28 mouse cellular contexts compared by ENCODE assay signal in the genomic region with DNA sequence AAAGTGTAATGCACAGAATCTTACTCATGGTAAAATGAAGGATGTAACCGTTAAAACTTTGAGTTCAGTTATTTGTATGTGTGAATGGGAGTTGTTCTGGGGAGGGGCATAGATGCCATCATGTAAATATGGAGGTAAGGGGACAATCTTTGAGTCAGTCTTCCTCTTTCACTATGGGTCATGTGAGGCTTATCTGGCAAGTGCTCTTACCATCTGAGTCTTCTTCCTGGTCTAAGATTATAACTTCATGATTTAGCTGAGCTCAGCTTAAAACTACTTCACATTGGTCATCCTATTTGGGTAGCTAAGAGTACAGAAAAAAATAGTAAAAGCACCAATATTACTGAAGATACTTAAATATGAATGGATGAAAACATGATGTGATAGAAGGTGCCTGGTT.
"Had no signal": no experiment of that assay in that cellular context is flagged by ENCODE, and none has a peak within 500 bp of the region (broad histone marks: within the 10 kb centered on the region; RNA-seq: fewer than 3 reads in every experiment).

No protein-coding gene starts in this region.

- H3K27me3 ChIP-seq: limb, embryonic 12.5 days; limb, embryonic 13.5 days; limb, embryonic 15.5 days; liver, embryonic 12.5 days; liver, embryonic 13.5 days; liver, embryonic 15.5 days; lung, embryonic 15.5 days; megakaryocyte, embryonic 14.5 days; midbrain, embryonic 12.5 days; midbrain, embryonic 13.5 days; midbrain, embryonic 15.5 days; neural tube, embryonic 12.5 days had no signal

- H3K9ac ChIP-seq: limb, embryonic 12.5 days; limb, embryonic 13.5 days; limb, embryonic 15.5 days; liver, embryonic 12.5 days; liver, embryonic 13.5 days; liver, embryonic 14.5 days; liver, embryonic 15.5 days; liver, postnatal 0 days; lung, embryonic 14.5 days; lung, embryonic 15.5 days; midbrain, embryonic 12.5 days; midbrain, embryonic 13.5 days; midbrain, embryonic 15.5 days; neural tube, embryonic 12.5 days had no signal

- H3K4me1 ChIP-seq: limb, embryonic 10.5 days; limb, embryonic 12.5 days; limb, embryonic 13.5 days; limb, embryonic 15.5 days; liver, embryonic 12.5 days; liver, embryonic 13.5 days; liver, embryonic 15.5 days; lung, embryonic 15.5 days; megakaryocyte, embryonic 14.5 days; midbrain, embryonic 10.5 days; midbrain, embryonic 12.5 days; midbrain, embryonic 13.5 days; midbrain, embryonic 15.5 days; neural tube, embryonic 12.5 days had no signal

- H3K27ac ChIP-seq: limb, embryonic 10.5 days; limb, embryonic 12.5 days; limb, embryonic 13.5 days; limb, embryonic 15.5 days; liver, embryonic 12.5 days; liver, embryonic 13.5 days; liver, embryonic 14.5 days; liver, embryonic 15.5 days; lung, embryonic 15.5 days; macrophage; midbrain, embryonic 10.5 days; midbrain, embryonic 12.5 days; midbrain, embryonic 13.5 days; midbrain, embryonic 15.5 days; neural tube, embryonic 12.5 days had no signal

- H3K4me3 ChIP-seq: limb, embryonic 10.5 days; limb, embryonic 12.5 days; limb, embryonic 13.5 days; limb, embryonic 15.5 days; liver, embryonic 12.5 days; liver, embryonic 13.5 days; liver, embryonic 15.5 days; lung, embryonic 15.5 days; megakaryocyte, embryonic 14.5 days; midbrain, embryonic 10.5 days; midbrain, embryonic 12.5 days; midbrain, embryonic 13.5 days; midbrain, embryonic 15.5 days; myocyte; neural tube, embryonic 12.5 days had no signal

- H3K9me3 ChIP-seq: limb, embryonic 10.5 days; limb, embryonic 12.5 days; limb, embryonic 13.5 days; limb, embryonic 15.5 days; liver, embryonic 12.5 days; liver, embryonic 13.5 days; liver, embryonic 15.5 days; lung, embryonic 15.5 days; megakaryocyte, embryonic 14.5 days; midbrain, embryonic 10.5 days; midbrain, embryonic 12.5 days; midbrain, embryonic 13.5 days; midbrain, embryonic 15.5 days; neural tube, embryonic 12.5 days had no signal

- H3K36me3 ChIP-seq: limb, embryonic 10.5 days; limb, embryonic 12.5 days; limb, embryonic 13.5 days; limb, embryonic 15.5 days; liver, embryonic 12.5 days; liver, embryonic 13.5 days; liver, embryonic 15.5 days; lung, embryonic 15.5 days; midbrain, embryonic 10.5 days; midbrain, embryonic 12.5 days; midbrain, embryonic 13.5 days; midbrain, embryonic 15.5 days; neural tube, embryonic 12.5 days had no signal

- DNase-seq: left cerebral cortex, postnatal 4 days; liver; liver, embryonic 13.5 days; liver, postnatal 0 days; lung, adult 18-20 months; lung, adult 2 months; lung, embryonic 14.5 days; lung, postnatal 10 days; lung, postnatal 14 days; lung, postnatal 36 days; lung, postnatal 4 days; midbrain, embryonic 14.5 days had no signal
